Mouse (Mus musculus): ENCODE results near the gene Grk6.

The Grk6 gene

DNA sequence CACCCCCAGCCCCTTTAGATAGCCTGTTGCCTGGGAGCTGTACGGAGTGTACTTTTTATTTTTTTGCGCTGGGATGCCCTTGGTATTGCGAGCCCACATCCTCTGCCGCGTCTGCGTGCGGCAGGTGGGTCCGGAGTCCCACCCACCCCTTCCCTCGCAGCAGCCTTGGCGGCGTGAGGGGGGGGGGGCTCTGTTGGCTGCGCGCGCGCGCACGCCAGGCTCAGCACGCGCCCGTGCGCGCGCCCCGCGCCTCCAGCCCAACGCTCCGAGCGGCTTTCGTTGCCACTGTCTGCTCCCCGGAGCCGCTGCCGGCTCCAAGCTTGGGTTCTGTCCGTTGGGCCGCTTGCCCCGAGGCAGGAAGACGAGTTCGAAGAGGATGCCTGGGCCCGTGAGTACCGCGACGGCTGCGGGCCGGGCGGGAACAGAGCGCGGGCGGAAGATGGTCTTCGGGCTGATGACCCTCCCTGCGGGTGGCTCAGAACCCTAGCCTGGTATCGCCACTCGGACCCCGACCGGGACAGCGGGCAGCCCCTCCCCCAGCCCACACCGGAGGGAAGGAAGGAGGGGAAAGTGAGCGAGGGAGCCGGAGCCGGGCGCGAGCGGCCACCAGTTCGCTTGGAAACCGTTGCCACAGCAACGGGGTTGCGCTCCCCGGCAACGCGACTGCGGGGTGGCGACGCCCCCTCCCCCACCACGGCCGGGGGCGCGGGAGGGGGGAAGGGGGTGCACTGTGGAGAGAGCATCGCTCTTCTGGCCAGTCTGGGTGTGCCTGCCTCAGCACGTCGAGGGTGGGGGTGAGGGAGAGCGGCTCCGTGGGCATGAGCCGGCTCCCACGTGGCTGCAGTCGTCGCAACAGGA is 19.4 kb downstream of the Grk6 start, which contains the start of gene Prr7:
Prr7 (plus strand) TSS at position 241 of the 858 bp plus-strand sequence.
- DNase-seq (ENCODE audit: low read depth): no peak

- DNase-seq (ENCODE audit: low read depth): peak; percentile 65
Observed at GRCm38 (mm10) chr13:55465184-55465583, 20.3 kb downstream of the Grk6 start.

GRCm38 (mm10) chr13:55465830-55466440 is 21.1 kb downstream of the Grk6 start:
- no peak for DNase-seq (ENCODE audit: low read depth)

DNA sequence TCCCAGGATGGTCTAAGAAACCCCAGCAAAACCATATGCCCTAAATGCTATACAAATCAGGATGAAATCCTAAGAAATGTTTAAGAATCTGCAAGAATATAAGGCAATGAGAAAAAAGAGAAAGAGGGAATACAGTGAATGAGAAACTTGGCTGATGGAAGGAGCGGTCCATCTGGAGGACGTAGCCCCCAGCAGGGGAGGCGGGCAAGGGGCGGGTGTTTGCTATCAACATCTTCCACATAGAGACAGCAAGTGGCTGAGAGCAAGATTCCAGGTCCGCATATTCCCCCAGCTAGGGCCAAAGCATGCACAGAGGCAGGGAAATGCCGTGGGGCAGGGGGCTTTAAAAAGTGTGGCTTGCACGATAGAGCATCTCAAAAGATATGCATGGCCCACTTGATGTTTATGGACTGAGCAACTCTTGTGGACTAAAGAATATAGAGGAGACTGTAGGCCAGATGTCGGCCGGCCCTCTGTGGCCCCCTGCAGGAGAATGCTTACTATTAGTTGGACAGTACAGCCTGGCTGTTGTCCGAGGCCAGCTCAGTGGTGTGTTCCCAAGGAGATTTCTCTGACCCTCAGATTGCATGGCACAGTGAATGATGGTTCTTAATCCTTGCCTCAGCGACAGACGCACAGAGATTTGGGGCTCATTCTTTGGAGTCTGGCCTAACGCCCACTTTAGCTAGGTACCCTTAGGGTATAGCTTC is 24.1 kb downstream of the Grk6 start:
- no peak for DNase-seq (ENCODE audit: low read depth)

- DNase-seq (ENCODE audit: low read depth): no peak
Observed at GRCm38 (mm10) chr13:55470372-55470771, 25.5 kb downstream of the Grk6 start.

DNA sequence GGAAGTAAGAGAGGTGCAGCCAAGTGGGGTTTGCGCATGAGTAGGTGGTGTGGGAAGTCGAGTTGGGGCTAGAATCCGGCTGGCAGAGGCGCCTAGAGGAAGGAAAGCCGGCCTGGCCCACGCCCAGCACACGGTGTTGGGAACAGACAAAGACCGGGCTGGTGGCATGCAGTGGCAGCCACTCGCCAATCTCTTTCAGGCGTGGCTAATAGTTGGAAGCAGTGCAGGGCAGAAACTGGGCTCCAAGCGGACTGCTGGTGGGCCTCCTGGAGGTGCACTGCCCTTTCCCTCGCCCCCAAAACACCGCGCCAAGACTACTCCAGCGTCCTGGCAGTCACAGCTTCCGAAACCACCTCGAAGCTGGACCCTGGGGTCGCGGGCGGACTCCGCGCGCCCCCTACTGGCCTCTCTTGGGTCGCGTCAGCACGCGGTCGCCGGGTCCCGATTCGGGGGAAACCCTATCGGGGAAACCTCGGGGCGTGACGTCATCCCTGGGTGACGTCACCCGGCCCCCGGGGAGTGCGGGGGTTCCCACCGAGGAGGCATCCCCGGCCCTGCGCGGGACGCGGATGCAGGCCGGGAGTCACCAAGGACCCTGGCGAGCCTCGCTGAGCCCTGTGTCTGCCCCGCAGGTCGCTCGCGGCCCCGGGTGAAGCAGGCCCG is 26.4 kb downstream of the Grk6 start:
- no peak for DNase-seq (ENCODE audit: low read depth)

GRCm38 (mm10) chr13:55471819-55472131 is 26.9 kb downstream of the Grk6 start:
- no peak for DNase-seq (ENCODE audit: low read depth)

- no peak for DNase-seq (ENCODE audit: low read depth)
Observed at GRCm38 (mm10) chr13:55472132-55473022, 27.5 kb downstream of the Grk6 start.

DNA sequence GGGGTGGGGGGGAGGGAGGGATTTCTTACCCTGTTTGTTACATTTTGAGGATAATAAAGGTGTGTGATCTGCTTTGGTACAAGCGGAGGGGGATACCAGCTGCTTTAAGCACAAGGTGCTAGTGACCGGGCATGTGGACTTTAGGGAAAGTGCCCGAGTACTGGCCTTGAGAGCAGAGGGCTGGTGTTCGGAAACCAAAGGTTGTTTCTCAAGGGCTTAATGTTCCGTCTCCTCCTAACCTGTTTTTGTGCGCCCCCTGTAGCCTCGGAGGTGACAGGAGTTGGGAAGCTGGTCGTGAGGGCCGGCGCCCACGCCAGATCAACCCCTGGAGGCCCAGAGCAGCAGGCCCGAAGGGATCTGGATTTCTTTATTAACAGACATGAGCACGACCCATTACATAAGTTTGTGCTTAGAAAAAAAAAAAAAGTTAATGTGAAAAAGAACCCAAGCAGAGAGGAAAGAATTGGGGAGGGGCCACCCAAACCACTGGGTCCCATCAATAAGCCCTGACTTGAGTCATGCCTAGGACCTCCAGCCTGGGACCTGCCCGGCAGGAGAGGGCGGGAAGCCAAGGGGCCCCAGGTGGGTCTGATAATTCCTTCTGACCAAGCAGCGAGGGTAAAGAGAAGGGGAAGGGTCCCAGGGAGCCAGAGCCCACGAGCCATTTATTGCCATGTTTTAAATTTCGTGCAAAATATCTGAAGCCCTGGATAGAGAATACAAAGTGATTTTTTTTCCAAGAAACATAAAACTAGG is 28.4 kb downstream of the Grk6 start:
- DNase-seq (ENCODE audit: low read depth): no peak

- DNase-seq (ENCODE audit: low read depth): no peak
Observed at GRCm38 (mm10) chr13:55473961-55474360, 29.1 kb downstream of the Grk6 start.

DNA sequence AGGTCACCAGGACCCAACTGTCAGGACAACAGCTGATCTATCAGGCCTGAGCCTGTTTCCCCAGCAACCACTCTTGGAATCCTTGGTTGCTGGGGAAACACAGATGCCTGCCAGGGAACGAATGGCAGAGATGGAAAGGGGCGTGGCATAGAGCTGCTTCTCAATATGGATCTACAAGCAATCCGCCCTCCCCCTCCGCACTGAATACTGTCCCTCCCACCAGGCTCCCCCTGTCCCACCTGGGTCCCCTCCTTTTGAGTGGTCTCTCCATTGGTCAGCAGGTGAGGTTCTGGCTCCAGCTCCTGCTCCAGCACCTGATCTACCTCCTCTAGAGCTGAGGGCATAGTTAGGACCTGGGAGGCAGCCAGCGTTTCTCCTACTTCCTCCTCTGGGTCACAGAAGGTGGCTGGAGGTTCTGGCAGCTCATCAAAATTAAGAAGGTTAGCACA is 29.8 kb downstream of the Grk6 start:
- no peak for DNase-seq (ENCODE audit: low read depth)

DNA sequence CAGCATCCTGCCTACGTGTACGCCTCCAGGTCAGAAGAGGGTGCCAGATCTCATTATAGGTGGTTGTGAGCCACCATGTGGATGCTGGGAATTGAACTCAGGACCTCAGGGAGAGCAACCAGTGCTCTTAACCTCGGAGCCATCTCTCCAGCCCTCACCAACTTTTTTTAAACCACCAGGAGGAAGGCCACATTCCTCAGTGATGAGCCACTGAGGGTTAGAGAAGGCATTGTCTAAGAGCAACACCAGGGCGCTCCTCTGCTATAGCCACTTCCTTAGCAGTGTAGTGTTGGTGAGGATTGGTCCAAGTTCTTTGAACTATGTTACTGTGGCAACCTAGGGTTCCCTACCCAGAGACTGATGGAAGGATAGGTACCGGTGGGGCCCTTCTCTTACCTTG is 30.9 kb downstream of the Grk6 start:
- no peak for DNase-seq (ENCODE audit: low read depth)

GRCm38 (mm10) chr13:55476256-55476655 is 31.4 kb downstream of the Grk6 start:
- no peak for DNase-seq (ENCODE audit: low read depth)

DNA sequence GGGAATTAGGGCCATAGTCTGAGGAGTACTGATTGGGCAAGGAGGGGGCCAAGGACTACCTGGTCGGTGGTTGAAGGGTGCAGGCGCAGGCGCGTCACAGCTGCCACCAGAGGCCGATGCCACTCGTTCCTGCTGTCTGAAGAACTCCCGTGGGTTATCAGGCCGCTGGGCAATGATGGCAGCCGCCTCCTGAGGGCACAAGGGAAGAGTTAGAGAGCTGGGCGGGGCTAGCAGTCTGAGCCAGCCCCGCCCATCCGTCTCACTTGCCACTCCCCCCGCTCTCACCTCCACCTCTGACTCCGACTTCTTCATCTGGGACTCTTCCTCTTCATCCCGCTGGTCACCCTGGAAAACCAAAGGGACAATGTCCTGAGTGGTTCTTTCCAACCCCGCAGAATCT is 32.6 kb downstream of the Grk6 start:
- DNase-seq (ENCODE audit: low read depth): no peak

- no peak for DNase-seq (ENCODE audit: low read depth)
Observed at GRCm38 (mm10) chr13:55478036-55478435, 33.2 kb downstream of the Grk6 start.

GRCm38 (mm10) chr13:55479008-55479407 is 34.1 kb downstream of the Grk6 start:
- no peak for DNase-seq (ENCODE audit: low read depth)

- DNase-seq (ENCODE audit: low read depth): no peak
Observed at GRCm38 (mm10) chr13:55479929-55480328, 35.1 kb downstream of the Grk6 start.

DNA sequence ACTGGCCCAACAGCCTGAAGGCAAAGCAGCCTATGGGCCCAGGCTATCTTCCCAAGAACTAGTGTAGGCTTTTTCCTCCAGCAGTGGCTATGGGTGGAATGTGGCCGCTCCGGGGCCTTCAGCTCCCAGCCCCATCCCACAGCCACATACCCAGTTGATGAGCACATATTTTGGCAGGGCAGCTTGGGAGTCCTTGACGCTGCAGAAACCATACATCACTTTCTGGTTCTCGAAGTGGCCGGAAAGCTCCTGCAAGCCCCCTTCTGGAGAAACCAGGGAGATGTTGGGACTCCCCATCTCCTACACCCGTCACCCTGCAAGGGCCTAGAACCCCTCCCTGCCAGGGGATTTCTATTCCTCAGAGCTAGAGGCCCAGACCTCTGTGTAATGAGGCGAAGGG is 37.7 kb downstream of the Grk6 start:
- DNase-seq (ENCODE audit: low read depth): no peak

- no peak for DNase-seq (ENCODE audit: low read depth)
Observed at GRCm38 (mm10) chr13:55483071-55483470, 38.2 kb downstream of the Grk6 start.

- DNase-seq (ENCODE audit: low read depth): no peak
Observed at GRCm38 (mm10) chr13:55483593-55483992, 38.7 kb downstream of the Grk6 start.

Measured in fibroblast of lung, adult 2 months (primary cell).